Mouse (Mus musculus): ENCODE results near the gene Ager.

Ager gene

DNA sequence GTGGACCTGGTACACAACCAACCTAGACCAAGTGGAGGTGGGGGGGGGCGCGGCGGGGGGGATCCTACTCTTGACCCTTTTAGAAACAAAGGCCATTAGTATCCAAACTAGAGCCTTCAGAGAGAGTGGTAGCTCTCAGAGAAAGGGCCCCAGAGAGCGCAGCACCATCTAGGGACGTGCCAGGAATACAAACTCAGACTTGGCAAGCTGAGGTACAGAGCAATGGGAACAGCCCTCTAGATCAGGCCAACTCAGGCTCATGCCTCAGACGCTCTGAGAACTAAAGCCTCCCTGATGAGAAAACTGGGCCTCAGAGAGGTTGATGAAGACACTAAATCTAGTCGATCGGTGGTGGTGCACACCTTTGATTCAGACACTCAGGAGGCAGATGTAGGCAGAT, 12.5 kb upstream of the Ager start:
- DNase-seq (ENCODE audit: low read depth, low spot score) = no peak

DNA sequence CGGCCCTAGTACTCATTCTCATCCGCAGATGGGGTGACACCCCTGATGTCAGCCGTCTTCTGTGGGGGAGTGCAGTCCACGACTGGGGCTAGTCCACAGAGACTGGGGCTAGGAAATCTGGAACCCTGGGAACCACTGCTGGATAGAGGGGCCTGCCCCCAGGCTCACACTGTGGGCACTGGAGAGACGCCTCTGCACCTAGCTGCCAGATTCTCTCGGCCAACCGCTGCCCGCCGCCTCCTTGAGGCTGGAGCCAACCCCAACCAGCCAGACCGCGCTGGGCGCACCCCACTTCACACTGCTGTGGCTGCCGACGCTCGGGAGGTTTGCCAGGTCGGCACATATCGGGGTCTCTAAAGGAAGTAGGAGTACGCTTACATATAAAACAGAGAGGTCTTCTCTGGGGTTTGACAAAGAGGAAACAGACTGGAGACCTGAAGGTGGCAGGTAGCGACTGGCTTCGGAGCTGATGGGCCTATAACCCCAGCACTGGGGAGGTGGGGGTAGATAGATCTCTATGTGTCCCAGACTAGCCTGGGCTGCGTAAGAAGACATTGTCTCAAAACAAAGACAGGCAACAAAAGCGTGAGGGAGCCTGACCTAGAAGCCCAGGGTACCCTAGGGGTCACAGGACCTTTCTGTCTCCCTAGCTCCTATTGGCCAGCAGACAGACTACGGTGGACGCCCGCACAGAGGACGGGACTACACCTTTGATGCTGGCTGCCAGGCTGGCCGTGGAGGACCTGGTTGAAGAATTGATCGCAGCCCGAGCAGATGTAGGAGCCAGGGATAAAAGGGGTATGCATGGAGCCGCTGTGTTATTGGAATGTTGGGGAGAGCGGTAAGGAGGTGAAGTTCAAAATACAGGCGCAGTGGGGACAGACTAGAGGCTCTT, 11.5 kb upstream of the Ager start:
- no peak for DNase-seq (ENCODE audit: low read depth, low spot score)

DNA sequence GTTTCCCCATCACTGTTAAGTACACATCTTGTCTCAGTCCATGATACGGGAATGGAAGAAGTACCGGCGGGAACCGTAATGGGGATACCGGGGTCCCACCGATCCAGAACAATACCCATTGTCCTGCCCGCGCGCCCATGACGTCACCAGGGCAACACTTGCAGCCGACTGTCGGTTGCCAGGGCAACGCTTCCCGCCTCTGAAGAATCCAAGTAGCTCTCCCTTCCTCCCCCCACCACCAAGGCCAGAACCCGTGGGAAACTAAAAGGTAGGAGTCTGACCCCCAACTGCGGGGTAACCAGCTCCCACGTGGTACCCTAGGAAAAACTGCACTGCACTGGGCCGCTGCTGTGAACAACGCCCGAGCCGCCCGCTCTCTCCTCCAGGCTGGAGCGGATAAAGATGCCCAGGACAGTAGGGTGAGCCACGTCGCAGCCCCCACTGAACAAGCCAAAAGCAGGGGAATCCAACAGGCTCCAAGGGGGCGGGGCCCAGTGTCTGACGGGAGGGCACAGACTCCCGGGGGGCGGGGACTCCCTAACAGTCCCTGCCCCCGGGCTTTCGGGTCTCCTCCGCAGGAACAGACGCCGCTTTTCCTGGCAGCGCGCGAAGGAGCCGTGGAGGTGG, 10.8 kb upstream of the Ager start:
- DNase-seq (ENCODE audit: low read depth, low spot score) = no peak

DNA sequence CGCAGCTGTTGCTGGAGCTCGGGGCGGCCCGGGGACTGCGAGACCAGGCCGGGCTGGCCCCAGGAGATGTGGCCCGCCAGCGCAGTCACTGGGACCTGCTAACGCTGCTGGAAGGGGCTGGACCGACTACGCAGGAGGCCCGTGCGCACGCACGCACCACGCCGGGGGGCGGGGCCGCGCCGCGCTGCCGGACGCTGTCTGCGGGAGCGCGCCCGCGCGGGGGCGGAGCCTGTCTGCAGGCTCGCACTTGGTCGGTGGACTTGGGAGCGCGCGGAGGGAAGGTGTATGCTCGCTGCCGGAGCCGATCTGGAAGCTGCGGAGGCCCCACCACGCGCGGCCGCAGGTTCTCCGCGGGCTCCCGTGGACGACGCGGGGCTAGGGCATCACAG, 10.2 kb upstream of the Ager start:
- peak; percentile 90 for DNase-seq (ENCODE audit: low read depth, low spot score)

DNA sequence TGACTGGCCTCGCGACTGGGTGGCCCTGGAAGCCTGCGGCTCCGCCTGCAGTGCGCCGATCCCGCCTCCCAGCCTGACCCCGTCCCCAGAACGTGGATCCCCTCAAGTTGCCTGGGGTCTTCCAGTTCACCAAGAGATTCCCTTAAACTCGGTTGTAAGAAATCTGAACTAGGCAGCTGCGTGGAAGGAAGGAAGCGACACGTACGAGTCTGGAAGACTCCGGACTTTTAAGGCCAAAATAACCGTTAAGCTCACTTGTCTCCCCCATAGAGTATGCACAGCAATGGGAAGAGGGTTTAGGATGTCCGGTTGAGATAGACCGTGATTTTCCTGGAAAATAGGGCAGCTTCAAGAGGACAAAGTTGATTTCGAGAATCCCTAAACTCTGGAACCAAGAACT, 9.8 kb upstream of the Ager start:
- no peak for DNase-seq (ENCODE audit: low read depth, low spot score)

DNA sequence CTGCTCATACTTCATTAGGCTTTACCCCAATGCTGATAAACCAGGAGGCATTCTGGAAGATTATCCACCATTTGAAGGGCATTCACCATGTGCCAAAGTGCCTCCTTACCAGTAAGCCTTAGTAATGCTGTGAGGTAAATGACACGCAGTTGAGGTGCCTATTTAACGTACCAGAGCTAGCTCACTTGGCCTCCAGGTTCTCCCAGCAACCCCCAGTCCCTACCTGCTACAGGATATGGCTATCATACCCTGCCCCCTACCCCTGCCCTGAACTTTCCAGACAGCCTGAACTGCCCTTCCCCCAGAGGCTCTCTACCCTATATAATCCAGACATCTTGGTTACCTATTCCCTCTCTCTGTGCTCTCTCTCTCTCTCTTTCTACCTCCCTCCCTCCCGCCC, 8.9 kb upstream of the Ager start:
- DNase-seq (ENCODE audit: low read depth, low spot score) = no peak

DNA sequence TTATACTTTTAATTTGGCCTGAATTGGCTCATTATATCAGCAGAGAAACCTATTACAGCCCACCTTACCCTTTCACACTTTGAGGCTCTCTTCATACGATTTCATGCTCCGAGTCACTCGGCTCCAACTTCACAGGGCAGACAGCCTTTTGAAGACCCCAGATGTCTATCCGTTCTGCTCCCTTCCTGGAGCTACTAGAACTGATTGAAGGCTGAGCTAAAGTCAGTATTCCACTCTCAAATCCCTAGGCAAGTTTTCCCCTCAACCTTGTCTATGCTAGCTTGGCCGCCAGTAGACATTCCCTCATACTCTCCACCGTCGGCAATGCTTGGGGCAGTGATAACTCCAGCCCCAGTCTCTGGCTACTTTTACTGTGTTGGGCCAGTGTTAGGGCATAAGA, 8.5 kb upstream of the Ager start:
- DNase-seq (ENCODE audit: low read depth, low spot score) = no peak

DNA sequence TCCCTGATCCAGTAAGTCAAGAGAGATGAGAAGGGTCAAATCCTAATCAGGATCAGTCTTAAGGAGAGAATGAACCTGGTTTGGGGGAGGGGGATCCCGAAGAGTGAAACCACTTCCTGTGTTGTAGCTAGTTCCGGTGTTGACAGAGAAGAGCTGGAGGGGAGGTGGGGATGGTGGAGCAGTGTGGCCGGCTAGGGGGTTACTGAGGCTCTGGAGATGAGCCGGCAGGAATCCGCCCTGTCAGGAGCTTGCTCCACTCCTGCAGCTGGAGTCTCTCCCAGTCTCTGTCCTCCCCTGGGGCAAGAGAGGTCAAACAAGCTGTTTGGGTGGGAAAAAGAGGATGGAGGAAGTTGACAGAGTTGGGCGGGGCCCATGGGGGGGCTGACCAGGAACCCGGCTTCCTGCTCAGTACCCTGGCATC, 8.0 kb upstream of the Ager start, which contains the start of gene Gpsm3:
Gpsm3 (plus strand) TSS at position 126 of the 421 bp plus-strand sequence.
- DNase-seq (ENCODE audit: low read depth, low spot score) = no peak

DNA sequence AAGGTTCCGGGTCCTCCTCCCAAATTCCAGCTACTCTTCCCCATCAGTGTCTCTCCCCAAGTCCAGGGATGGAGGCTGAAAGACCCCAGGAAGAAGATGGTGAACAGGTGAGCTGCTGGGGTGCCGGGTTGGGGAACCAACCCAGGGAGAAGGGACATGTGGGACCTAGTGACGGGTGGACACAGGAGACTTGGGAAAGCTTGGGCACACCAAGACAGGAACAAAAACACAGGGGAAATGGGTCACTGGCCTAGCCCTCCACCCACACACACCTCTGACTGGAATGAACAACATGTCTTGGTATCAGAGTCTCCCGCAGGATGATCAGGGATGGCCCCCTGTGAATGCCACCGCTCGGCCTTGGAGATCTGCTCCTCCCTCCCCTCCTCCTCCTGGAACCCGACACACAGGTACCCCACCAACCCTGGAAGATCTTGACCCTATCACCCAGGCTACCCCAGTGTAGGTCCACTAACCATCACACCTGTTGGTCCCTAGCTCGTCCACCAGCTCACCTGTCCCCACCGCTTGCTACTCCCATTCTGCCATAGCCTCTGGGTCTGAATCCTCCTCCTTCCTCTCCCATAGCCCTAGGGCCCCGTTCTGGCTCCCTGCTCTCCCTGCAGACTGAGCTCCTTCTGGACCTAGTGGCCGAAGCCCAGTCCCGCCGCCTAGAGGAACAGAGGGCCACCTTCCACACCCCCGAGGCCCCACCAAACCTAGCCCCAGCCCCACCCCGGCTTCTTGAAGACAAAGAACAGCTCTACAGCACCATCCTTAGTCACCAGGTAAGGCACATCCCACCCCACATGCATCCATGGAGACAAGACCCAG, 7.3 kb upstream of the Ager start:
- DNase-seq (ENCODE audit: low read depth, low spot score) = no peak

DNA sequence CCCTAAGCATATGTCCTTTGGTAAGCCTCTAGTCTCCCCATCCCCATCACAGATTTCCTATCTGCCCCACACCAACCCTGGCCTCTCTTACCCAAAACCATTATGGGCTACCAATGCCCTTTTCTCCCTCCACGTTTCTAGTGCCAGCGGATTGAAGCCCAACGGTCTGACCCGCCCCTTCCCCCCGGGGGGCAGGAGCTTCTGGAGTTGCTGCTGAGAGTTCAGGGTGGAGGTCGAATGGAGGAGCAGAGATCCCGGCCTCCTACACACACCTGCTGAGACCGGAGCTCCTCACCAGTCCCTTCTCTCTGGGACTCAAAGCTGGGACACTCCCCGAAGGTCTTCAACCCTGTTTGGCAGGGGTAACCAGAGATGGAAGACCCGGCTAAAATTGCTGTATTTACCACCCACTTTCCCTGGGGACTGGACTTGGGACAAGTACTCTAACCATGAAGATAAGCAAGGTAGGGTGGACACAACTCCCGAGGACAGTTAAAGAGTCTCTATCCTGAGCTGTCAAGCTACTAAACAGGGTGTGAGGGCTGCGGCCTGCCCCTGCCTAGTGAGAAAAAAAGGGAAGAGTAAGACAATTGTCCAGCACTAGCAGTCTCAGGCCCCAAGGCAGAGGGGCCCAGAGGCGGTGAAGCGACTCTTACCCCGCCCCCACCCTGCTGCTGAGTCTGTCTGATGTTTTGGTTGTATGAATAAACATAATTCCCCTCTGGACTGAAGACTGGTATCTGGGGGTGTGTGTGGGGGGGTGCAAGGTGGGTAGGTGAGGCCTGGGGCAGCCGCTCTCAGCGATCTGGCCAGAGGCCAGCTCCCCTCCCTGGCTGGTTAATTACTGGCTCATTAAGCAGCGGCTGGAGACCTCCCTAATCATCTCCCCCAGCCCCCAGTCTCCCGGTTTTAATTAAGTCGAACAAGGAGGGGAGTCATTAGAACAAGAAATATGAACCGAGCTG, 6.4 kb upstream of the Ager start, which contains the start of gene Pbx2:
Pbx2 (plus strand) TSS at position 238 of the 965 bp plus-strand sequence.
- DNase-seq (ENCODE audit: low read depth, low spot score) = no peak

DNA sequence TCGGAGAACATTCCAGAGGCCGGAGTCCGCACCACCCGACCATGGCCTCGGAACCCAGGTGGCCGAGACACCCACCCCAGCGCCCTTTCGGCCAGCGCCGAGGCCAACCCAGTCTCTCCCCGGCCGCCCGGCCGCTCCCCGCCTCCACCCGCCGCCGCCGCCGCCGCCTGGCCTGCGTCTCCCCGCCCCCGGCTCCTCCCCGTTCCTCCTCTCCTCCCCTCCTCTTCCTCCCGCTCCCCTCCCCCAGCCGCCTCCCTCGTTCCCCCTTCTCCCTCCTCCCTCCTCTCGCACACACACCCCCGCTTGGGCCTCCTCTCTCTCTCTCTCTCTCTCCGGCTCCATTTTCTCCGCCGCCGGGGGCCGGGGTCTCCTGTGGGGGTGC, 5.7 kb upstream of the Ager start:
- DNase-seq (ENCODE audit: low read depth, low spot score) = peak; percentile 66

DNA sequence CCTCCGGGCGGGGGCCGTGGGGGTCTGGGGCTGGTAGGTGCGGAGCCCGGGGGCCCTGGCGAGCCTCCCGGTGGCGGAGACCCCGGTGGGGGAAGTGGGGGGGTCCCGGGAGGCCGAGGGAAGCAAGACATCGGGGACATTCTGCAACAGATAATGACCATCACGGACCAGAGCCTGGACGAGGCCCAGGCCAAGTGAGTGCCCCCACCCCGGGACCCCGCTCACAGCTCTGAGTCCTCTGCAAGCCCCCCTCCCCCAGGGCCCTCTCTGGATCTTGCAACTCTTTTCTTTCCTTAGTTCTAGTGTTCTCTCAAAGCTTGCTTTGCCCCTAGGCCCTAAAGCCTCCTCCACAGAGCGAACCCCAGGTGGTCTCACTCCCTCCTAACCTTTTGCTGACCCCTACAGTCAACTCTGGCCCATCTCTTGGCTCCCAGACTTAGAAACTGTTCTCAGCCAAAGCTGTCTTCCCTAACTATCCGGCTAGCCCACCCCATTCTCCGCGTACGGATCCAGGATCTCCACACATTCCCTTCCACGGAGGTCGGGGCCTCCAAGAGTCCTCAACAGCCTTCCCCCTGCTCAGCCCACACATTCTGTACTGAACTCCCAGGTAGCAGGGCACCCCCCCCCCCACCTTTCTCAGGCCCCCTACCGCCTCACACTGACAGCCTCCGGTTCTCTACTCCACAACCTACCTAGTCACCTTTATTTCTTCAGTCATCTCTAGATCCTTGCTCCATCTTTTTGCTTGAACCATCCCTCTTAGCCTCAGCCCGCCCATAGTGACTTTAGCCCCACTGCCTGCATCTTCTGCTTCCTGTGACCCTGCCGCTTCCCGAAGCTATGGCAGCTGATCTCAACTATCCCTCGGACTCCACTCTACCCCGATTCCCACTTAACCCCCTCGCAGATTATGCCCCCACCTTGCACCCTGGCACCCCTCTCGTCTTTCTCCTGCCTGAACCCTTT, 4.8 kb upstream of the Ager start:
- DNase-seq (ENCODE audit: low read depth, low spot score) = no peak

DNA sequence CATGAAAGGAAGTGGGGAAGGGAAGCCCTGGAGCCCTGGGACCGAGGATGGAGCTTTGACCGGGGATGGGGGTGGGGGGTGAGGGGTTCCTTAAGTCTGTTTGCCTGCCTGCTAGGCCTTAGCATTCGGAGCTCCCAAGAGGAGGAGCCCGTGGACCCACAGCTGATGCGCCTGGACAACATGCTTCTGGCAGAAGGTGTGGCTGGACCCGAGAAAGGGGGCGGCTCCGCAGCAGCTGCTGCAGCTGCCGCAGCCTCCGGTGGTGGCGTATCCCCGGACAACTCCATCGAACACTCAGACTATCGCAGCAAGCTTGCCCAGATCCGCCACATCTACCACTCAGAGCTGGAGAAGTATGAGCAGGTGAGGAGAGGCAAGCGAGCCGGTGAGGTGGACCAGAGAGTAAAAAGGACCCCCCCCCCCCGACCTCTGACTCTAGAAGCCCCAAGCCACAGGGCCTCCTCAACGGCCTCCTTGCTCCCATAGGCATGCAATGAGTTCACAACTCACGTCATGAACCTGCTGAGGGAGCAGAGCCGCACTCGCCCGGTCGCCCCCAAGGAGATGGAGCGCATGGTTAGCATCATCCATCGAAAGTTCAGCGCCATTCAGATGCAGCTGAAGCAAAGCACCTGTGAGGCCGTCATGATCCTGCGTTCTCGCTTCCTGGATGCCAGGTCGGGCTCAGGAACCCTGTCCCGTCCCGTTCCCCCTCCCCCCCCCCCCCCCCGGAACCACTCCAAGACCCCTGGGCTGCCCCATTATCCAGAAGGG, 3.7 kb upstream of the Ager start:
- no peak for DNase-seq (ENCODE audit: low read depth, low spot score)

DNA sequence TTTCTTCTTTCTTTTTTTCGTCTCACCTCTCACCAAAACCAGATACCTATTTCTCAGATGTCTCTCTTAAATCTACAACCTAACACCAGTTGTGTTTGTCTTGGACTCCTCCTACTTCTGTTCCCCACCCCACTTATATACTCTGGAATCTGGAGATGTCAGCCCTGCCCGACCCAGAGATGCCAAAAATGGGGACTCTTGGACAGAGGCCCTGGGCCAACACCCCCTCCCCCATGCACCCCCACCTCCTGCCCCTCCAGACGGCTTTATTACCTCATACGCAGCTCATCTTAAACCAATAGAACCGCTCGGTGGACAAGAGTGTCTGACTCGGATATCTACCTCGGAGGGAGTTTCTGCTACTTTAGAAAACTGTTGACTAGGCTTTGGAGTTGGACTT, 1.6 kb upstream of the Ager start:
- DNase-seq (ENCODE audit: low read depth, low spot score) = no peak

DNA sequence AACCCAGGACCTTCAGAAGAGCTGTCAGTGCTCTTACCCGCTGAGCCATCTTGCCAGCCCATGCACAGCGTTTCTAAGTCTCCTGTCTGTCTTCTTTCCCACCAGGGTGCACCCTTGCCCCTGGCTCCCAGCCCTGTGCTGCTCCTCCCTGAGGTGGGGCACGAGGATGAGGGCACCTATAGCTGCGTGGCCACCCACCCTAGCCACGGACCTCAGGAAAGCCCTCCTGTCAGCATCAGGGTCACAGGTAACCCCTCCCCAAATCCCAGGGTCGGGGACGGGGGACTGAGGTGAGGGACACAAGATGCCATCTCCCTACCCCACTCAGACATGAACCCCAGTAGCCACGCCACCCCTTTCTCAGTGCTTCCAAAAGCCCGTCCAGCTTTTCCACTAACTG, 2.2 kb downstream of the Ager start:
- no peak for DNase-seq (ENCODE audit: low read depth, low spot score)

DNA sequence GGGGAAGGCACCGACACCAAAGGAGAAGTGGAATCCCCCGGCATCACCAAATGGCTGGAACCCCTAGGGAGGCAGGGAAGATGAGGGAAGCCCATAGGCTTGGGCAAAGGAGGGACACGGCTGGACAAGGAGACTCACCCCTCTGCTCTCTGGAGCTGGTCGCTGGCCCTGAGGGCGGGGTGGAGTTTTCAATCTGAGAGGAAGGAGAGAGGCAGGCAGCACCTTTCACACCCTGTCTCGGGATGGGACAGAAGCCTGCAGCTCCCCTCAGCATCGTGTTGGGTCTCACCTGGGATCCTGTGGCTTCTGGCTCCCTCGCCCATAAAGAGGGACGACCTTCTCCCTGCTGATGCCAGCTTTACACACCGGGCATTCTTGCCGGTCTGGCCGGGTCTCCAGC, 4.1 kb downstream of the Ager start:
- no peak for DNase-seq (ENCODE audit: low read depth, low spot score)

DNA sequence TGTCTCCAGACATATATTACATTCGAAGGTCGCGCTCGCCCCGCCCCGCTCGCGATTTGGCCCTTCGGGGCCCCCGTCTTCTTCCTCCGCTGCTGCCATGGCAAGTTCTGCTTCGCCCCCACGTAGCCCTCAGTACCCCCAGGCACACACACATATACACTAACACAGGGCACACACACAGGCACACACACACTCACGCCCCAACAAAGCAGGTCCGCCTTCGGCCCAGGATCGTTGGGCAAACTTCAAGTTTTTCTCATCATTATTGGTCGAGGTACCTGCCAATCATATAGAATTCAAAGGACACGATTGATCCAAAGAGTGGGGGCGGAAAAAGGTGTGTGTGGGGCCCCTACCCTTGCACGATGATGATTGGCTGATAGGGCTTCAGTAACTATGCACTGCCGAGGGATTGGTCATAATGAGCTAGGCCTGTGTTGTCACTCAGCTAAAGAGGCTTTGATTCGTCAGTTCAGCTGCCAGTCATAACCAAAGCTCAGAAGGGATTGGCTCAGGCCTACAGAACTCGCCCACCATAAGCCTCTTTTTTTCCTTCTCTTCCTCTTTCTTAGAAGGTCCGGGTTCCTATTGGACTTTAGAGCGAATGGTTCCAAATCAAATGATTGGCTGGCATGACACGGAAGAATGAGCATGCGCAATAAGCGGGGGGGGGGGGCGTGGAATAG, 5.9 kb downstream of the Ager start, which contains the start of gene Rnf5:
Rnf5 (minus strand) TSS at position 316 of the 686 bp plus-strand sequence.
- DNase-seq (ENCODE audit: low read depth, low spot score) = peak; percentile 100

DNA sequence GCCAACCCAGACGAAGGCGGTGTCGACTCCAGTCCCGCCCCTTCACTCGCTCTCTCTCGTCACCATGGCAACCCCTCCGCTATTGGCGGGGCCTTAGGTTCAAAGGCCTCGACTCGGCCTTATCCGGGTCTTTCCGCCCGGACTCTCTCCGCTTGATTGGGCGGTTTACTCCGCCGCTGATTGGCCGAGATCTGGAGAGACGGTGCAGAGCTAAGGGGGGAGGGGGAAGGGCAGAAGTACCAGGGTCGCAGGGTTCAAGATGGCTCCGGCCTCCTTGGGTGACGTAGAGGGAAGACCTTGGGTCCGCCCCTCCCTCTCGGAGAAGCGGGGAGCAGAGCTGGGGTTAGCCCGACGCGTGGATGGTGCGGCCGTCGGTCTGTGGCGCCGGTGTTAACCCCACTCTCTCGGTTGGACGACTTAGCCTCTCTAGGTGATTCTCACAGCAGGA, 6.4 kb downstream of the Ager start, which contains the start of gene Agpat1:
Agpat1 (plus strand) TSS at position 202 of the 448 bp plus-strand sequence.
- peak; percentile 97 for DNase-seq (ENCODE audit: low read depth, low spot score)
